Mouse (Mus musculus) hindbrain, embryonic 15.5 days (tissue): ENCODE data around the gene Arl15. TPM values are rescaled to one million over a fixed set of nuclear protein-coding genes. Genes with fewer than 3 reads are reported as not detected.
"Not testable (repeated sequence)": the region's sequence is repeated elsewhere in the genome, so short reads cannot be mapped to it uniquely, and the experiment has no call there.

Experiments used
- ATAC-seq: fragments of 200-750 bp; cut with Nextera tagmentation; 2 replicates; pipeline ENCODE4 v1.8.0; 2017; ENCODE audit warnings: low read depth, moderate number of reproducible peaks, moderate TSS enrichment; ENCODE audit not compliant: low FRiP score
- H3K27ac ChIP-seq: fragments of 300-500 bp; sonication (generic); replicated peaks from 2 replicates; pipeline ENCODE4 v1.5.1; 2015; ENCODE audit warnings: mild to moderate bottlenecking, inconsistent platforms
- H3K27me3 ChIP-seq: fragments of 300-500 bp; sonication (generic); 2 replicates; pipeline ENCODE4 v1.6.1; 2015; ENCODE audit warnings: control low read depth, inconsistent platforms
- H3K36me3 ChIP-seq: fragments of 300-500 bp; sonication (generic); 2 replicates; pipeline ENCODE4 v1.6.1; 2015; ENCODE audit warnings: control low read depth, inconsistent platforms
- H3K4me1 ChIP-seq: fragments of 300-500 bp; sonication (generic); replicated peaks from 2 replicates; pipeline ENCODE4 v1.6.1; 2015; ENCODE audit warnings: control low read depth, inconsistent platforms
- H3K4me2 ChIP-seq: fragments of 300-500 bp; sonication (generic); 2 replicates; pipeline ENCODE4 v1.6.1; 2015; ENCODE audit warnings: moderate library complexity, mild to moderate bottlenecking, inconsistent platforms
- H3K4me3 ChIP-seq: fragments of 300-500 bp; sonication (generic); 2 replicates; pipeline ENCODE4 v1.5.1; 2015; ENCODE audit warnings: mild to moderate bottlenecking, inconsistent platforms
- H3K9ac ChIP-seq: fragments of 300-500 bp; sonication (generic); 2 replicates; pipeline ENCODE4 v1.6.1; 2015; ENCODE audit warnings: inconsistent platforms
- H3K9me3 ChIP-seq: fragments of 300-500 bp; sonication (generic); 2 replicates; pipeline ENCODE4 v1.6.1; 2016; ENCODE audit warnings: control low read depth, inconsistent platforms
- WGBS: fragments of 180-500 bp; shearing (Covaris S2); methylation state at CpG from one replicate; pipeline ENCODE4 v1.1.7; 2015; 5-methylcytosine and 5-hydroxymethylcytosine counted together
- polyA plus RNA-seq: library from polyadenylated mRNA; unstranded; fragments of >200 nt; fragmentation: Nextera tagmentation; extraction: Ambion mirVana; gene quantifications from 2 replicates; pipeline ENCODE4 v1.2.1, GENCODE M21; 2015

The Arl15 gene
- polyA plus RNA-seq, 1 experiment from 2014 or later: 13.8 TPM

- Histone ChIP-seq H3K4me3 (no peak overlapping the region), H3K27me3 (no peaks in the 10 kb centered on the region), H3K36me3 (no peaks in the 10 kb centered on the region), H3K9me3 (no peaks in the 10 kb centered on the region), H3K27ac (no peak overlapping the region), H3K9ac (no peak overlapping the region), H3K4me2 (no peak overlapping the region), H3K4me1 (no peaks in the 10 kb centered on the region)
- no peak for ATAC-seq
- WGBS: 75% methylated on average over 10 of the region's 10 CpGs
Measured at GRCm38 (mm10) chr13:113775244-113776140, 18.8 kb upstream of the Arl15 start.

GRCm38 (mm10) chr13:113785803-113786202 is 8.5 kb upstream of the Arl15 start:
- ATAC-seq: no peak
- Histone ChIP-seq H3K27ac (no peak overlapping the region), H3K9me3 (no peaks in the 10 kb centered on the region), H3K4me1 (0 out of 2 replicates have a peak, but pooled peaks cover 6% of the 10 kb centered on the region), H3K36me3 (no peaks in the 10 kb centered on the region), H3K27me3 (no peaks in the 10 kb centered on the region), H3K9ac (no peak overlapping the region), H3K4me3 (no peak overlapping the region), H3K4me2 (no peak overlapping the region)
- 54% methylated on average over 5 of the region's 5 CpGs for WGBS

GRCm38 (mm10) chr13:113787136-113787535 is 7.2 kb upstream of the Arl15 start:
- Histone ChIP-seq H3K27ac (no peak overlapping the region), H3K4me3 (no peak overlapping the region), H3K9ac (no peak overlapping the region), H3K4me2 (no peak overlapping the region), H3K36me3 (no peaks in the 10 kb centered on the region), H3K9me3 (no peaks in the 10 kb centered on the region), H3K4me1 (0 out of 2 replicates have a peak, but pooled peaks cover 6% of the 10 kb centered on the region), H3K27me3 (no peaks in the 10 kb centered on the region)
- no peak for ATAC-seq
- 79% methylated on average over 8 of the region's 8 CpGs for WGBS

- H3K27me3 ChIP-seq, H3K27ac ChIP-seq, H3K36me3 ChIP-seq, H3K4me1 ChIP-seq, H3K9me3 ChIP-seq, H3K9ac ChIP-seq, H3K4me3 ChIP-seq, H3K4me2 ChIP-seq, ATAC-seq: not testable (repeated sequence)
- 98% methylated on average over 2 of the region's 3 CpGs for WGBS
Measured at GRCm38 (mm10) chr13:113790016-113790415, 4.3 kb upstream of the Arl15 start.

- 69% methylated on average over 9 of the region's 9 CpGs for WGBS
- H3K4me2 ChIP-seq: peak overlapping the region; percentile 78
Measured at GRCm38 (mm10) chr13:113793637-113794036, 668 bp upstream of the Arl15 start.

GRCm38 (mm10) chr13:113794705-113795655 is 675 bp downstream of the Arl15 start:
- Histone ChIP-seq H3K9ac (peak overlapping the region; percentile 86), H3K9me3 (no peaks in the 10 kb centered on the region), H3K36me3 (no peaks in the 10 kb centered on the region), H3K4me3 (peak overlapping the region; percentile 96), H3K4me2 (peak overlapping the region; percentile 78), H3K27ac (peak overlapping the region; percentile 92), H3K27me3 (no peaks in the 10 kb centered on the region), H3K4me1 (peaks cover 14% of the 10 kb centered on the region)
- WGBS: 2% methylated on average over 52 of the region's 52 CpGs
- ATAC-seq: peak; percentile 76

More at GRCm38 (mm10) chr13:113793637-113794036, 668 bp upstream of the Arl15 start:
- Histone ChIP-seq H3K9me3 (no peaks in the 10 kb centered on the region), H3K27me3 (no peaks in the 10 kb centered on the region), H3K4me1 (peaks cover 14% of the 10 kb centered on the region), H3K4me3 (peak overlapping the region; percentile 96), H3K36me3 (no peaks in the 10 kb centered on the region), H3K27ac (peak overlapping the region; percentile 92), H3K9ac (peak overlapping the region; percentile 96)
- no peak for ATAC-seq

- H3K27me3 ChIP-seq: no peaks in the 10 kb centered on the region
- ATAC-seq: no peak
- WGBS: 93% methylated on average over 6 of the region's 6 CpGs
- peaks cover 14% of the 10 kb centered on the region for H3K4me1 ChIP-seq
- no peaks in the 10 kb centered on the region for H3K36me3 ChIP-seq
- no peak overlapping the region for H3K27ac ChIP-seq
- H3K9me3 ChIP-seq: no peaks in the 10 kb centered on the region
- 0 out of 2 replicates have a peak overlapping the region, but pooled peaks have one; percentile 16 for H3K9ac ChIP-seq
- no peak overlapping the region for H3K4me2 ChIP-seq
- H3K4me3 ChIP-seq: no peak overlapping the region
Measured at GRCm38 (mm10) chr13:113797378-113797777, 3.1 kb downstream of the Arl15 start.

GRCm38 (mm10) chr13:113799361-113799760 is 5.1 kb downstream of the Arl15 start:
- H3K27ac ChIP-seq: no peak overlapping the region
- H3K9ac ChIP-seq: no peak overlapping the region
- 77% methylated on average over 4 of the region's 4 CpGs for WGBS
- no peaks in the 10 kb centered on the region for H3K36me3 ChIP-seq
- no peaks in the 10 kb centered on the region for H3K9me3 ChIP-seq
- H3K4me3 ChIP-seq: no peak overlapping the region
- no peak for ATAC-seq
- H3K4me2 ChIP-seq: no peak overlapping the region
- H3K4me1 ChIP-seq: peaks cover 14% of the 10 kb centered on the region
- H3K27me3 ChIP-seq: no peaks in the 10 kb centered on the region

GRCm38 (mm10) chr13:113800246-113800645 is 5.9 kb downstream of the Arl15 start:
- WGBS: 91% methylated on average over 4 of the region's 4 CpGs
- Histone ChIP-seq H3K27me3 (no peaks in the 10 kb centered on the region), H3K27ac (no peak overlapping the region), H3K4me1 (peaks cover 13% of the 10 kb centered on the region), H3K4me3 (no peak overlapping the region), H3K9me3 (no peaks in the 10 kb centered on the region), H3K9ac (no peak overlapping the region), H3K36me3 (no peaks in the 10 kb centered on the region), H3K4me2 (no peak overlapping the region)
- no peak for ATAC-seq

GRCm38 (mm10) chr13:113802571-113802970 is 8.3 kb downstream of the Arl15 start:
- Histone ChIP-seq H3K9me3 (no peaks in the 10 kb centered on the region), H3K36me3 (no peaks in the 10 kb centered on the region), H3K4me3 (no peak overlapping the region), H3K27me3 (no peaks in the 10 kb centered on the region), H3K4me1 (no peaks in the 10 kb centered on the region), H3K9ac (no peak overlapping the region), H3K4me2 (no peak overlapping the region), H3K27ac (no peak overlapping the region)
- no peak for ATAC-seq
- 92% methylated on average over 9 of the region's 9 CpGs for WGBS

- no peak for ATAC-seq
- no peak overlapping the region for H3K27ac ChIP-seq
- H3K4me2 ChIP-seq: no peak overlapping the region
- H3K9me3 ChIP-seq: no peaks in the 10 kb centered on the region
- H3K4me3 ChIP-seq: no peak overlapping the region
- WGBS: 95% methylated on average over 2 of the region's 2 CpGs
- no peaks in the 10 kb centered on the region for H3K27me3 ChIP-seq
- H3K4me1 ChIP-seq: peaks cover 6% of the 10 kb centered on the region; the same call in 1 of the 2 replicates
- H3K36me3 ChIP-seq: no peaks in the 10 kb centered on the region
- H3K9ac ChIP-seq: no peak overlapping the region
Measured at GRCm38 (mm10) chr13:113811141-113811540, 16.8 kb downstream of the Arl15 start.
